Mouse (Mus musculus) heart, embryonic 13.5 days (tissue): ENCODE data around the gene Cfap69. TPM values are rescaled to one million over a fixed set of nuclear protein-coding genes. Genes with fewer than 3 reads are reported as not detected.
A peak's percentile ranks its signal among the peaks of the same experiment; 100 is the strongest.

ENCODE experiments used
- ATAC-seq: fragments of 200-750 bp; cut with Nextera tagmentation; 2 replicates; pipeline ENCODE4 v1.8.0; 2017; ENCODE audit warnings: moderate TSS enrichment; ENCODE audit not compliant: insufficient number of reproducible peaks, low FRiP score, low TSS enrichment; ENCODE audit errors: extremely low read depth
- H3K27ac ChIP-seq: fragments of 300-500 bp; sonication (generic); replicated peaks from 2 replicates; pipeline ENCODE4 v1.5.1; 2015; ENCODE audit warnings: moderate library complexity, mild to moderate bottlenecking, inconsistent platforms
- H3K27me3 ChIP-seq: fragments of 300-500 bp; sonication (generic); replicated peaks from 2 replicates; pipeline ENCODE4 v1.6.1; 2015; ENCODE audit warnings: mild to moderate bottlenecking, inconsistent platforms
- H3K36me3 ChIP-seq: fragments of 300-500 bp; sonication (generic); 2 replicates; pipeline ENCODE4 v1.6.1; 2015; ENCODE audit warnings: mild to moderate bottlenecking, inconsistent platforms
- H3K4me1 ChIP-seq: fragments of 300-500 bp; sonication (generic); 2 replicates; pipeline ENCODE4 v1.6.1; 2015; ENCODE audit warnings: inconsistent platforms
- H3K4me2 ChIP-seq: fragments of 300-500 bp; sonication (generic); 2 replicates; pipeline ENCODE4 v1.6.1; 2015; ENCODE audit warnings: inconsistent platforms, mild to moderate bottlenecking, moderate library complexity
- H3K4me3 ChIP-seq: fragments of 300-500 bp; sonication (generic); 2 replicates; pipeline ENCODE4 v1.5.1; 2015; ENCODE audit warnings: moderate library complexity, mild to moderate bottlenecking, inconsistent platforms
- H3K9ac ChIP-seq: fragments of 300-500 bp; sonication (generic); 2 replicates; pipeline ENCODE4 v1.6.1; 2015; ENCODE audit warnings: inconsistent platforms, mild to moderate bottlenecking, moderate library complexity
- H3K9me3 ChIP-seq: fragments of 300-500 bp; sonication (generic); 2 replicates; pipeline ENCODE4 v1.6.1; 2016; ENCODE audit warnings: inconsistent platforms
- WGBS: fragments of 180-500 bp; shearing (Covaris S2); methylation state at CpG from one replicate; pipeline ENCODE4 v1.1.7; 2015; ENCODE audit warnings: mixed read lengths; 5-methylcytosine and 5-hydroxymethylcytosine counted together
- polyA plus RNA-seq: library from polyadenylated mRNA; unstranded; fragments of >200 nt; fragmentation: Nextera tagmentation; extraction: Ambion mirVana; gene quantifications from 2 replicates; pipeline ENCODE4 v1.2.1, GENCODE M21; 2015

Cfap69 gene
- polyA plus RNA-seq, 1 experiment from 2014 or later: 0.78 TPM

- Histone ChIP-seq H3K9me3 (no peaks in the 10 kb centered on the region), H3K27me3 (no peaks in the 10 kb centered on the region), H3K9ac (no peak overlapping the region; the same call in 1 of the 2 replicates), H3K27ac (peak overlapping the region; percentile 66), H3K4me1 (peaks cover 15% of the 10 kb centered on the region), H3K4me3 (no peak overlapping the region), H3K4me2 (peak overlapping the region; percentile 18), H3K36me3 (no peaks in the 10 kb centered on the region)
- WGBS: 40% methylated on average over 6 of the region's 6 CpGs
- no peak for ATAC-seq
These were observed 15.0 kb downstream of the Cfap69 start for GRCm38 (mm10) chr5:5648817-5649569.

- Histone ChIP-seq H3K27me3 (no peaks in the 10 kb centered on the region), H3K27ac (no peak overlapping the region), H3K4me1 (peaks cover 15% of the 10 kb centered on the region), H3K36me3 (no peaks in the 10 kb centered on the region), H3K4me2 (no peak overlapping the region), H3K9me3 (no peaks in the 10 kb centered on the region), H3K4me3 (no peak overlapping the region), H3K9ac (no peak overlapping the region)
- 2% methylated on average over 1 of the region's 1 CpGs for WGBS
- no peak for ATAC-seq
These were observed 17.9 kb downstream of the Cfap69 start for GRCm38 (mm10) chr5:5646173-5646572.

GRCm38 (mm10) chr5:5638496-5638895, 25.5 kb downstream of the Cfap69 start:
- WGBS: 53% methylated on average over 2 of the region's 2 CpGs
- H3K4me1 ChIP-seq: no peaks in the 10 kb centered on the region
- H3K4me3 ChIP-seq: no peak overlapping the region
- H3K9ac ChIP-seq: no peak overlapping the region
- no peak overlapping the region for H3K27ac ChIP-seq
- H3K36me3 ChIP-seq: no peaks in the 10 kb centered on the region
- H3K27me3 ChIP-seq: no peaks in the 10 kb centered on the region
- H3K4me2 ChIP-seq: no peak overlapping the region
- ATAC-seq: no peak
- H3K9me3 ChIP-seq: no peaks in the 10 kb centered on the region

- 62% methylated on average over 3 of the region's 3 CpGs for WGBS
- no peak overlapping the region for H3K9ac ChIP-seq
- no peak for ATAC-seq
- no peak overlapping the region for H3K4me2 ChIP-seq
- H3K27ac ChIP-seq: no peak overlapping the region
- H3K36me3 ChIP-seq: no peaks in the 10 kb centered on the region
- H3K9me3 ChIP-seq: no peaks in the 10 kb centered on the region
- no peak overlapping the region for H3K4me3 ChIP-seq
- H3K27me3 ChIP-seq: no peaks in the 10 kb centered on the region
- H3K4me1 ChIP-seq: no peaks in the 10 kb centered on the region
These were observed 38.5 kb downstream of the Cfap69 start for GRCm38 (mm10) chr5:5625491-5625890.

GRCm38 (mm10) chr5:5618329-5618728, 45.7 kb downstream of the Cfap69 start:
- Histone ChIP-seq H3K9ac (no peak overlapping the region), H3K9me3 (no peaks in the 10 kb centered on the region), H3K4me2 (no peak overlapping the region), H3K4me3 (no peak overlapping the region), H3K27ac (no peak overlapping the region), H3K36me3 (no peaks in the 10 kb centered on the region), H3K27me3 (no peaks in the 10 kb centered on the region), H3K4me1 (no peaks in the 10 kb centered on the region)
- WGBS: 34% methylated on average over 4 of the region's 4 CpGs
- no peak for ATAC-seq

GRCm38 (mm10) chr5:5610540-5610939, 53.5 kb downstream of the Cfap69 start:
- H3K27ac ChIP-seq: no peak overlapping the region
- no peaks in the 10 kb centered on the region for H3K9me3 ChIP-seq
- 39% methylated on average over 3 of the region's 3 CpGs for WGBS
- no peaks in the 10 kb centered on the region for H3K36me3 ChIP-seq
- no peaks in the 10 kb centered on the region for H3K27me3 ChIP-seq
- no peak overlapping the region for H3K4me3 ChIP-seq
- ATAC-seq: no peak
- H3K9ac ChIP-seq: no peak overlapping the region
- H3K4me1 ChIP-seq: no peaks in the 10 kb centered on the region
- H3K4me2 ChIP-seq: no peak overlapping the region

GRCm38 (mm10) chr5:5587686-5588085, 76.4 kb downstream of the Cfap69 start:
- 74% methylated on average over 3 of the region's 3 CpGs for WGBS
- Histone ChIP-seq H3K27me3 (no peaks in the 10 kb centered on the region), H3K4me1 (no peaks in the 10 kb centered on the region), H3K27ac (no peak overlapping the region), H3K9me3 (no peaks in the 10 kb centered on the region), H3K4me2 (no peak overlapping the region), H3K4me3 (no peak overlapping the region), H3K36me3 (no peaks in the 10 kb centered on the region), H3K9ac (no peak overlapping the region)
- ATAC-seq: no peak

GRCm38 (mm10) chr5:5573749-5574317, 90.2 kb downstream of the Cfap69 start, which contains the start of gene Gm8773:
Gene Gm8773, plus strand, starts transcription at chr5:5573799.
- H3K27ac ChIP-seq: no peak within 1 kb of the TSS
- peak within 1 kb of the TSS; percentile 68 for H3K4me3 ChIP-seq
- H3K36me3 ChIP-seq: no peaks in the 10 kb centered on the region
- no peak for ATAC-seq
- no peaks in the 10 kb centered on the region for H3K9me3 ChIP-seq
- H3K4me2 ChIP-seq: peak within 1 kb of the TSS; percentile 90
- 0 out of 2 replicates have a peak, but pooled peaks cover 16% of the 10 kb centered on the region for H3K27me3 ChIP-seq
- H3K9ac ChIP-seq: peak within 1 kb of the TSS; percentile 77
- under 1% methylated on average over 24 of the region's 24 CpGs for WGBS
- H3K4me1 ChIP-seq: 0 out of 2 replicates have a peak, but pooled peaks cover 4% of the 10 kb centered on the region

GRCm38 (mm10) chr5:5562435-5562834, 101.6 kb downstream of the Cfap69 start:
- Histone ChIP-seq H3K4me2 (no peak overlapping the region), H3K36me3 (no peaks in the 10 kb centered on the region), H3K4me1 (peaks cover 22% of the 10 kb centered on the region), H3K9me3 (no peaks in the 10 kb centered on the region), H3K4me3 (no peak overlapping the region), H3K27ac (no peak overlapping the region), H3K27me3 (peaks cover 9% of the 10 kb centered on the region; the same call in 1 of the 2 replicates), H3K9ac (no peak overlapping the region)
- 61% methylated on average over 3 of the region's 3 CpGs for WGBS
- ATAC-seq: no peak

- H3K4me3 ChIP-seq: no peak overlapping the region
- H3K4me2 ChIP-seq: no peak overlapping the region
- ATAC-seq: no peak
- peaks cover 23% of the 10 kb centered on the region for H3K4me1 ChIP-seq
- H3K9ac ChIP-seq: no peak overlapping the region
- no peaks in the 10 kb centered on the region for H3K9me3 ChIP-seq
- WGBS: 58% methylated on average over 4 of the region's 4 CpGs
- no peaks in the 10 kb centered on the region for H3K36me3 ChIP-seq
- no peak overlapping the region for H3K27ac ChIP-seq
- 0 out of 2 replicates have a peak, but pooled peaks cover 9% of the 10 kb centered on the region for H3K27me3 ChIP-seq
These were observed 102.9 kb downstream of the Cfap69 start for GRCm38 (mm10) chr5:5561041-5561706.

- ATAC-seq: no peak
- Histone ChIP-seq H3K27ac (peak overlapping the region; percentile 71), H3K36me3 (peaks cover 10% of the 10 kb centered on the region), H3K4me1 (peaks cover 23% of the 10 kb centered on the region), H3K4me2 (peak overlapping the region; percentile 78), H3K4me3 (peak overlapping the region; percentile 62), H3K9ac (peak overlapping the region; percentile 82), H3K27me3 (0 out of 2 replicates have a peak, but pooled peaks cover 5% of the 10 kb centered on the region), H3K9me3 (no peaks in the 10 kb centered on the region)
- 37% methylated on average over 8 of the region's 8 CpGs for WGBS
These were observed 104.2 kb downstream of the Cfap69 start for GRCm38 (mm10) chr5:5559798-5560197.
